Comparison of ENCODE assay signal across 8 mouse cellular contexts in genomic region chr1:127677661-127678580, GRCm38 (mm10). TPM values are rescaled to one million over a fixed set of nuclear protein-coding genes. Genes with fewer than 3 reads are reported as not detected.
DNase-seq lines count a peak whose midpoint lies in the region; ATAC-seq and TF ChIP-seq lines count a peak whose summit lies in the region.

No protein-coding gene starts in this region.

- H3K27ac ChIP-seq in forebrain, embryonic 16.5 days (ENCODE audit: low read length): no peak overlapping the region
- H3K27ac ChIP-seq in kidney, adult 2 months (ENCODE audit: insufficient read depth, low read depth, low read length): no peak overlapping the region
- no peak overlapping the region for H3K27ac ChIP-seq in lung, embryonic 15.5 days

- peak; percentile 70 for ATAC-seq in forebrain, embryonic 16.5 days
- ATAC-seq in lung, embryonic 15.5 days (ENCODE audit: borderline replicate concordance, extremely low read depth, low FRiP score, low TSS enrichment): peak; percentile 36

- H3K9me3 ChIP-seq in forebrain, embryonic 16.5 days (ENCODE audit: control insufficient read depth, low read length): no peaks in the 10 kb centered on the region
- H3K9me3 ChIP-seq in lung, embryonic 15.5 days: no peaks in the 10 kb centered on the region

- H3K36me3 ChIP-seq in forebrain, embryonic 16.5 days (ENCODE audit: control insufficient read depth, insufficient read depth): no peaks in the 10 kb centered on the region
- H3K36me3 ChIP-seq in kidney, adult 2 months (ENCODE audit: control insufficient read depth, insufficient read depth, low read length): no peaks in the 10 kb centered on the region
- no peaks in the 10 kb centered on the region for H3K36me3 ChIP-seq in lung, embryonic 15.5 days

- DNase-seq in ovary, postnatal 36 days (ENCODE audit: low spot score): peak; percentile 14
- DNase-seq in ovary, postnatal 10 days (ENCODE audit: low spot score): no peak
- DNase-seq in cerebellum, adult 11-12 months: peak; percentile 86
- peak; percentile 48 for DNase-seq in kidney, adult 2 months
- DNase-seq in retina, embryonic 14.5 days (ENCODE audit: low spot score): peak; percentile 65
- no peak for DNase-seq in left cerebral cortex, postnatal 25 days (ENCODE audit: low spot score in 2 of 2)

- H3K27me3 ChIP-seq in forebrain, embryonic 16.5 days (replicated peaks; ENCODE audit: control insufficient read depth, insufficient read depth, low read length): peaks cover 14% of the 10 kb centered on the region
- H3K27me3 ChIP-seq in kidney, adult 2 months (replicated peaks; ENCODE audit: control insufficient read depth, insufficient read depth, low read length): peaks cover 6% of the 10 kb centered on the region
- H3K27me3 ChIP-seq in lung, embryonic 15.5 days: peaks cover 64% of the 10 kb centered on the region

- peaks cover 24% of the 10 kb centered on the region for H3K4me1 ChIP-seq in forebrain, embryonic 16.5 days (replicated peaks; ENCODE audit: control insufficient read depth, insufficient read depth, low read length)
- H3K4me1 ChIP-seq in kidney, adult 2 months (ENCODE audit: control insufficient read depth, insufficient read depth, low read length): no peaks in the 10 kb centered on the region
- H3K4me1 ChIP-seq in lung, embryonic 15.5 days: peaks cover 19% of the 10 kb centered on the region

- no peak for TF ChIP-seq CTCF in kidney, adult 2 months (conservative IDR thresholded peaks at IDR 0.05; ENCODE audit: insufficient read depth, insufficient read length, low read depth, low read length)

- WGBS in forebrain, embryonic 16.5 days: 3% methylated on average over 63 of the region's 64 CpGs
- WGBS in kidney, adult 2 months: 4% methylated on average over 63 of the region's 64 CpGs
- WGBS in lung, embryonic 15.5 days: 4% methylated on average over 54 of the region's 64 CpGs

- H3K4me3 ChIP-seq in forebrain, embryonic 16.5 days (replicated peaks; ENCODE audit: low read length): peak overlapping the region; percentile 63
- H3K4me3 ChIP-seq in kidney, adult 2 months (ENCODE audit: insufficient read depth, low read depth, low read length): peak overlapping the region; percentile 52; the same call in 1 of the 2 replicates
- peak overlapping the region; percentile 52 for H3K4me3 ChIP-seq in lung, embryonic 15.5 days

- peak overlapping the region; percentile 99 for H3K4me2 ChIP-seq in forebrain, embryonic 16.5 days (ENCODE audit: low read length)
- H3K4me2 ChIP-seq in lung, embryonic 15.5 days: peak overlapping the region; percentile 99

- peak overlapping the region; percentile 60 for H3K9ac ChIP-seq in forebrain, embryonic 16.5 days (replicated peaks; ENCODE audit: low read depth, low read length)
- peak overlapping the region; percentile 13 for H3K9ac ChIP-seq in lung, embryonic 15.5 days

- intact Hi-C loops in left cerebral cortex, postnatal 25 days (cut with DNase I): no loop called here

- no peak for TF ChIP-seq POLR2A in kidney, adult 2 months (IDR thresholded peaks at IDR 0.05; ENCODE audit: low read depth, low read length)

RNA-seq across cellular contexts. Expression of gene Tmem163, which starts 1.4 kb away (rescaled TPM):
- 14.4 and 23.1 TPM in 2 replicates for polyA plus RNA-seq in forebrain, embryonic 16.5 days (2015; fragmentation: Nextera tagmentation; extraction: Ambion mirVana)
- 2.5 TPM in 2 replicates for polyA plus RNA-seq in kidney, adult 2 months (2012; rRNA removed)
- polyA plus RNA-seq in lung, embryonic 15.5 days (2015; fragmentation: Nextera tagmentation; extraction: Ambion mirVana): 2.7 and 5.2 TPM in 2 replicates
- total RNA-seq in left cerebral cortex, postnatal 25 days (2021): 10 to 100 TPM; 25.7 to 25.9 TPM

RNA-seq across cellular contexts. Expression of gene Acmsd, which starts 51.3 kb away (rescaled TPM):
- 0.11 TPM in 1 of 2 replicates, not detected in the other for polyA plus RNA-seq in forebrain, embryonic 16.5 days (2015; fragmentation: Nextera tagmentation; extraction: Ambion mirVana)
- 67.8 and 81.0 TPM in 2 replicates for polyA plus RNA-seq in kidney, adult 2 months (2012; rRNA removed)
- polyA plus RNA-seq in lung, embryonic 15.5 days (2015; fragmentation: Nextera tagmentation; extraction: Ambion mirVana): 0.16 and 0.25 TPM in 2 replicates
- total RNA-seq in left cerebral cortex, postnatal 25 days (2021): not detected

Comparison
In these comparisons a context has a peak if more than half of its experiments do, and no peak if none do; other contexts are left out.
1. DNase-seq: peak in ovary, postnatal 36 days (single experiment), cerebellum, adult 11-12 months (single experiment), kidney, adult 2 months (single experiment) and retina, embryonic 14.5 days (single experiment); none in ovary, postnatal 10 days (single experiment) and left cerebral cortex, postnatal 25 days (0 of 2).
2. RNA of gene Acmsd, which starts 51.3 kb away (polyA plus RNA-seq): 67.8 to 81.0 TPM in kidney, adult 2 months; 0.16 to 0.25 TPM in lung, embryonic 15.5 days and 0.11 TPM in forebrain, embryonic 16.5 days; every median in the first group is over 10 times any median in the second.
3. Peak in every context shown above with its lines, with median percentiles within 50 percentile points of each other: H3K4me3 ChIP-seq.